Mouse (Mus musculus) thymus, postnatal 10 days (tissue): ENCODE measurements around the gene Eps8l3.
A peak's percentile ranks its signal among the peaks of the same experiment; 100 is the strongest.

Source experiments
- DNase-seq, 2 experiments: peaks; one replicate each; pipeline ENCODE4 v3.0.0; 2021; ENCODE audit warnings: low spot score in 2 of 2

The Eps8l3 gene

DNA sequence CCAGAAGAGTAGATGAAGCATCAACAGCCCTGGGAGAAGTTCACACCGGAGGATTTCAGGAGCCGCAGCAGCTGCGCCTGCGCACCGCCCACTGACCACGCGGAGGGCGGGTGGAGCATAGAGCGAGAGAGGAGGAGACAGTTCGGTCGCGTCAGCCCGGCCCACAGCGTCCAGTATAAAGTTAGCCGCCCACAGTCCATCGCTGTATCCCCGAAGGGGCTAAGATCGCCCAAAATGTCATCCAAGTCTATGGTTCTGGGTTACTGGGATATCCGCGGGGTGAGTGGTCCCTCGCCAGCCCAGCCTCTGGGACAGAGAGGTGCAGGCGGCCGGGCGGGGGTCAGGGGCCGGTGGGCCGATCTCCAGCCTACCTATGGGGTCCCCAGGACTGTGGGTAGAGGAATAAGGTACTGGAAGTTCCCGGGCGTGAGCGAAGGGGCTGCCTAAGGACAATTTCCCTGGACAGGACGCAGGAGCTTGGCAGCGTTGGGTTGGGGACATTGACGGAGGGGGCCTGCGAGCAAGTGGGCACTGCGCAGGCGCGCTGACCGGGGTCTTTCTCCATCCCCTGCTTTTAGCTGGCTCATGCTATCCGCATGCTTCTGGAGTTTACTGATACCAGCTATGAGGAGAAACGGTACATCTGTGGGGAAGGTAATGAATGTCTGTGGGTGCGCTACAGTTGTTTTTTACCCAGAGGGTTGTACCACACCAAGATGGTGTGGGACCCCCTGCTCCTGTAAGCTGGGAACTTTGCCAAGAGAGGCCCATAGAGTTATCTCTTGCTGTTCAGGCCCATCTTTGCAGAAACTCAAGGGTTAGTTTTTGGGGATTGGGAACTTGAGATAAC is 18.9 kb downstream of the Eps8l3 start, which contains the start of gene Gstm5:
Gene Gstm5 (plus strand): TSS at position 102 of the 850 bp plus-strand sequence.
- peak in 1 of 2 experiments; percentile 5 for DNase-seq

DNA sequence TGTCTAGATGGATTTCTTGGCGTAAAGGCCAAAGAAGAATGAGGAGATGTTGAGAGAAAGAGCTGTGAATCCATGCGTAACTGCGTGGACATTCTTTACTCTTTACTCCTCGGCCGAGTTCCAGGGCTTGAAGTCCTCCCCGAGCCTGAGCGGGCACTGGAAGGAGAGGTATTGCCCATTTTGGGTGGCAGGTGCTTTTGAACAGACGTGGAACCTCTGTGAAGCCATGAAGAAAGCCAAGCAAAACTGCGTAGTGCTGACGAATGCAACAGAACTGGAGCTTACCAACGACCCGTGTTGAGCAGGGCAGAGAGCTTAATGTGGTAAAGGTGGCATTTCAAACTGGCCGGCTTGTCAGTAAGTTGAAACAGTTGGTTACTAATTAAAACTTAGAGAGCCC is 21.7 kb downstream of the Eps8l3 start:
- DNase-seq, result no peak

GRCm38 (mm10) chr3:107900955-107901673 is 24.1 kb downstream of the Eps8l3 start:
- DNase-seq, result no peak

DNA sequence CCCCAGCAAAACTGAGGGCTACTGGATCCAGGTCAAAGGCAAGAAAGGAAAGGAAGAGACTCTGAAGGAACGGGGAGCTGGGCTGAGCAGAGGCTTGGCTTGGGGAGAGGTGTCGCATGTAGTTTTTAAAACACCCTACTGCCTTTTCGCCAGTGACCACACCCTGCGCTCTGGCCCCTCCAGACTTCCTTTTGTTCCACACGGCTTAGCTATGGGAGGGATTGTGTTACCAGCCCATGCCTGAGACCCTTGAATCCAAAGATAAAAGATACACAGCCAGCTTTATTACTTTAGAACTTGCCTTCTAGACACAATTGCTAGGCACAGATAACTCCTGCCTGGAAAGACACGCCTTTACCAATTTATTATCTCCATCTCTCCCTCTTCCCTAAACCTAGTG is 28.9 kb downstream of the Eps8l3 start:
- DNase-seq, result no peak

GRCm38 (mm10) chr3:107916674-107917073 is 39.6 kb downstream of the Eps8l3 start:
- DNase-seq, result no peak

DNA sequence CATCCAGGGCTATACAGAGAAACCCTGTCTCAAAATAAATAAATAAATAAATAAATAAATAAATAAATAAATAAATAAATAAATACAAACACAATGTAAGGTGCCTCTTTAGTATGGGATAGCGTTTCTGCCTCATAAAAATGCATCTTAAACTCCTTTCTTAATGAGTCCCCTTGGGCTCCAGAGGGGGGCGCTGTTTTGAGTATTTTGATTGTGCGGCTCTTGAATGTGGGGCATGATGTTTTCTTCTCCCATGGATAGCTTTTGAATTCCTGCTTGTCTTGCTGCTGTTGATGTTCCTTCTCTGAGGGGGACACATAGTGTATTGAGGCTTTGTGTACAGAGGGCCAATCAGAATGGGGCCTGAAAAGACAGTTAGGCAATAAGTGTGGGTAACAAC is 40.1 kb downstream of the Eps8l3 start:
- DNase-seq, result no peak

GRCm38 (mm10) chr3:107917783-107918408 is 40.9 kb downstream of the Eps8l3 start:
- DNase-seq, result peak in 1 of 2 experiments; percentile 41

DNA sequence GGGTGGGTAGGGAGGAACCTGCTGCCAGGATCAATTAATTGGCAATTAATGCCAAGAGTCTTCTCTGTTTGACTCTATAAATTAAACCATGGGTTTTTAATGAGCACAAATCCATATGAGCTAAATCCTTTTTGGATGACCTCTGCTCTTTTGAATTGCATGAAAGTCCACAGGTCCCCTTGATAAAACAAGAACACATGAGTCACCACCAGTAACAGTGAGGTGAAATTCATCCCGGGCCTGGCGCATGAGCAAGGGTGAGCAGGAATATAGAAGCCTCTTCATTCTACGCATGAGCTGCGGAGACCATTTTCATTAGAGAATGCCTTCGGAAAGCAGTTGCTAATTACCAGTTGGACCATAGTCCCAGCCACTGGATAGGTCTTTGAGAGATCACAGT is 43.3 kb downstream of the Eps8l3 start:
- DNase-seq, result no peak

DNA sequence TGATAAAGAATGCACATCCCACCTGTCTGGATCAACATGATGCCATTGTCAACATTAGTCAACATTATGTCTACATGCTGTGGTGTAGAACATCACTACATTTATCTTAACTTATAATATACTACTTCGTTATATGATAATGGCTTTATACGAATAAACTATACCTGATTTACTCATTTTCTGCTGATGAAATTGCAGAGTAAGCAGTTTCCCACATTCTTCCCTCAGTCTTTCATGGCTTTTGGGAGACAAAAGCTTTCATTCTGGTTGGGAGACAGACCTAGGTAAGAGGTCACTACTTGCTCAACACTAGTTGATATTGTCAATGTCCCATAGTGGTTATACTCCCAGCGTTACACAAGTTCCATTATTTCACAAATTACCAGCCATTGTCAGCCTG is 48.3 kb downstream of the Eps8l3 start:
- no peak for DNase-seq

- no peak for DNase-seq
Observed at GRCm38 (mm10) chr3:107927841-107928240, 50.8 kb downstream of the Eps8l3 start.

- no peak for DNase-seq
Observed at GRCm38 (mm10) chr3:107928691-107929090, 51.7 kb downstream of the Eps8l3 start.

GRCm38 (mm10) chr3:107929243-107929642 is 52.2 kb downstream of the Eps8l3 start:
- DNase-seq, result no peak

- DNase-seq, result no peak
Observed at GRCm38 (mm10) chr3:107929731-107930130, 52.7 kb downstream of the Eps8l3 start.

DNA sequence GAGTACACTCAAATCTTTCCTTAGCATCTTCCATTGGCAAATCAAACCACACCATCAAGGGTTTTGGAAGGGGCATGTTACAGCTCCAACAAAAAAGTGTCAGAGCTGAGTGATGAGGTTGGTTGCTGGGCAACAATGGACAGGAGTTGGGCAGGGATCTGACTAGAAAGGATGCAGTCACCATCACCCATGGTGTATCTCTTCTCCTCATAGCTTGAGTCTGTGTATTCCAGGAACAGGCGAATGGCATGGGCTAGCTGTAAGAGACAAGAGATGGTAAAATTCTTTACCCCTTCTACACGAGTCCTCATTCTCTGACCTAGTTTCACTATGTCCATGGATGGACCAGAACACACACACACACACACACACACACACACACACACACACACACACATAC is 54.1 kb downstream of the Eps8l3 start:
- no peak for DNase-seq

DNA sequence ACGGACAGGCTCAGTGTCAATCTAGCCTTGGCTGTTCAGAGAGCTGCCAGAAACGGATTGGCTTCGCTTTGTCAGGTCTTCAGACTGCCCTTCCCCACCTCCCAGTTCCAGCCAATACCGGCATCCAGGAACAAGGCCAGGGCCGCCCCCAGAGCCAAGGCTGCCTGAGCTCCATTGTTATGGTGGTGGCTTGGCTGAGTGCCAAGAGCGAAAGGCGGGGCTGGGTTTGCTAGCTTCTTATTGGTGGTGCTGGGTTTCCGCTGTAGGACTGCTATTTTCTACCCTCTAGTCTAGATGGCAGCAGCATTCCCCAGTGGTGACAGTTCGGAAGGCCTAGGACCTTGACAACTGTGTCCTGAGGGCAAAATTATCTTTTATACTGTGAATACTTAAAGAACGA is 54.6 kb downstream of the Eps8l3 start, which contains the start of gene Gstm7:
Gene Gstm7 (minus strand): TSS at position 148 of the 400 bp plus-strand sequence.
- peak; percentile 79 to 85 for DNase-seq

DNA sequence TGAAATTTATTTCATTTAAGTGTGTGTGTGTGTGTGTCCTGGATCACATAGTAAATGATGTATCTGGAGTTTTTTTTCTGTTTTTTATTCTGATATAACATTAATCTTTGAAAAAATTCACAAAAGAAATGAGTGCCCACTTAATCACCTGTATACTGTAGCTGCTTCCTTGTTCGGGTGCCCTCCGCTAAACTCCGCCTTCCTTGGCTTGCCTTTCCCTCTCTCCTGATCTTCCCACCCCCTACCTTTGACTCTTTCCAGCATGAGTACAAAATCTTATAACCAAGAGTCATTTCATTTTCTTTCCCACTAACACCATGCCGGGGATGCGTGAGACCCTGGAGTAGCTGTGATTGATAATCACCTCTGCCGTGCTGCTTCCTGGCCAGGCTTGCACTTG is 55.1 kb downstream of the Eps8l3 start:
- DNase-seq, result no peak

DNA sequence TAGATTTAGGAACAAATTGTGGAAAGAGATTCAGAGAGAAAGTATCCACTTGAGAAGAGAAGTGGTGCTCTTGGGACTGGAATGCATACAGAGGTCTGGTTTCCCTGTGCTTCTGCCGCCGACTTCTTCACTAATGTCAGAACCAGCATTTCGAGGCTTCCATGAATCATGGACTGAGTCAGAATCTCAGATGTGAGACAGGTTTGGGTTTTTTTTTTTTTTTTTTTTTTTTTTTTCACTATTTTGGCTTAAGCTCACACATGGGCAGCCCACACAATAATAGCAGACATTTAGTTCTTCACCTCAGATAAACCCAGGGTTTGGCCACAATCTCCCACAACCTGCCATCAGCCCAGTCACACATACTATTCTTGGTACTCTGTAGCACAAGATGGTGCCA is 58.2 kb downstream of the Eps8l3 start:
- no peak for DNase-seq

- DNase-seq, result no peak
Observed at GRCm38 (mm10) chr3:107935888-107936287, 58.9 kb downstream of the Eps8l3 start.

GRCm38 (mm10) chr3:107939403-107939802 is 62.4 kb downstream of the Eps8l3 start:
- peak; percentile 16 to 55 for DNase-seq

DNA sequence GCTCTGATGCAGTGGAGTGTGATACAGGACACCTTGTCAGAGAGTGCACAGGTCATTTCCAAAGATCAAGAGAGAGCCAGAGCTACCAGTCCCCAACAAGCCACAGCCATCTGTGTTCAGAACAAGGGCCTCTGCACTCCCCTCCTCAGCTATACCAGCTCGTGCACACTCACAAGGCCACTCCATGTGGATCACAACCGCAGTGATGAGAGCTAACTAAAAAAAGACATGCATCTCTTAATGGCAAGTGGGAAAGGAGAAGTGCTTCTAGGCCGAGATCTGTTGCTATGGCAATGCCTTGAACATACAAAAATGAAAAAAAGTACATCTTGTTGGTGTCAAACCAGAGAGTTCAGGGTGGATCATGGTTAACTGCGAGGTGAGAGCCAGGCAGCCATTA is 62.8 kb downstream of the Eps8l3 start:
- no peak for DNase-seq

DNA sequence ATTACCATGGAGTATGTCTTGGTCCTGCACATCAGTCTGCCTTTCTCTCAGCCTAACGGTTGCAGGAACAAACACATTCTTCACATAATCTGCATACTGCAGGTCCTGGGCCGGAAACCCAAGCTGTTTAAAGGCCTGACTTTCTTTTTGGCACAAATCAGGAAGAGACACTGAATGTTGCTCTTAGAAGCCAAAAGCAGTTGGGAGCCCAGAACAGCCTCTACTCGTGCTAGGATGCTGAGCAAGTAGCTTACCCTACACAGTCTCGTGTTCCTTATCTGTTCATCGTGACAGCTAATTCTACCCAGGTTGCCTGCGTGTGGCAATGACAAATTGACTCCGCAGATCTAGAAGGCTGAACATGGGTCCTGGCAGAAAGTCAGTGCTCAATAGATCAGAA is 63.5 kb downstream of the Eps8l3 start:
- no peak for DNase-seq

DNA sequence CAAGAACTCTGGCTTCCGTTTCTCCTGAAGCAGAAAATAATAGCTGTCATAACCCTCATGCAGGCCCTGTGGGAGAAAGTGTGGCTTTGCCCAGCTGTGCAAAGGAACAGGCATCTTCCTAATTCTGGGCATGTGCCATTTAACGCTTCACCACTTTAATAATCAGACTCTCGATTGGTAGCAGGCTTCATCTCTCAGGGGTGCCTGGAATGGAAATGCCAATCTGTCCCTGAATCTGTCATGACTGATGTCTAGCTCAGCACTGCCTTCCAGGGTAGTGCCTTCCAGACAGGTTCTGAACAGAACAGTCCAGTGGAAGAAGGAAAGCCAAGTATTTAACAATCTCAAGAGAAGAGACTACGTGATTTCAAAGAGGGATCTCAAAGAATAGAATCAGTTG is 64.2 kb downstream of the Eps8l3 start:
- DNase-seq, result no peak
